Mouse (Mus musculus): Measurements from ENCODE around the gene Pam16. TPM values are rescaled to one million over a fixed set of nuclear protein-coding genes. Genes with fewer than 3 reads are reported as not detected.

The Pam16 gene
- 10 to 100 TPM; 69.5 to 80.1 TPM for total RNA-seq (2021)
- long read RNA-seq, experiment 1, transcript Pam16-201 (5 exons, 596 nt), result major isoform, 14 of 18 reads
- long read RNA-seq, experiment 1, partial matches to known transcripts, result 0 of 18 reads
- long read RNA-seq, experiment 1, other reads (novel, unspliced or antisense), result 3 of 18 reads
- long read RNA-seq, experiment 2, transcript Pam16-201 (5 exons, 596 nt), result major isoform, 93 of 103 reads
- long read RNA-seq, experiment 2, partial matches to known transcripts, result 0 of 103 reads
- long read RNA-seq, experiment 2, other reads (novel, unspliced or antisense), result 8 of 103 reads

GRCm38 (mm10) chr16:4624481-4625110 lies at the start of gene Pam16:
Gene Pam16, minus strand, starts transcription at chr16:4624988.
- peak; percentile 91 to 92 for DNase-seq (ENCODE audit: low spot score in 2 of 2)

DNA sequence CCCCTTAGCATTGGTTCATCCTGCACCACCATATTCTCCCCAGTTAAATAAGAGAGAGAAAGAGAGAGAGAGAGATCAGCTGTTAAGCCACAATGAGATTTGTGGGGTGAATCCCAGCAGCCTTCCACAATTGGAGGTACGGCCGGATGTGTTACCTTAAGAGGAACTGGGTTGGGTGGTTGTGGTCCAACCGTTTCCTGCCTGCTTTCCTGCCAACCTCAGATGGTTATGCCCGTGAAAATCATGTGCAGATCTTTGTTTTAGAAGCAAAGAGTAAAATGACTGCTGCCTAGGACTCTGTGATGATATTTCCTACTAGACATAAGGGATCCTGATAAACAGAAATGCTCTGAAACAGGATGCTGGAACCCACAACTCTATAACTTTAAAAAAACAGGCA lies 49.3 kb upstream of the Pam16 start:
- no peak for DNase-seq (ENCODE audit: low spot score in 2 of 2)

DNA sequence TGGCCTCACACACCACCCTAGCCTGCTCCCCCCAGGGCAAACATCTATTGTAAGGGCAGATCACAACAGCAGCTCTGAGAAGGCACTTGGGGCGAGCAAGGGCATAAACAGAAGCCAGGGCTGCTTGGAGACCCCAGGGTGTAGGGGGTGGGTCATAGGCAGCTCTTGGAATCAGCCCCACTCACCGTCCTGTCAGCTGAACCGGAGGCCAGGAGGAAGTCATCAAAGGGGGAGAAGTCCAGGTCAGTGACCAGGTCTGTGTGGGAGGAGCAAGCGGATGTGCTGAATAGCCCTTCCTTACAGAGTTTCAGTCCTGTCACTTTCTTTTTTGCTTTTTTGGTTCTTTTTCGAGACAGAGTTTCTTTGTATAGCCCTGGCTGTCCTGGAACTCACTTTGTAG lies 45.5 kb upstream of the Pam16 start:
- no peak for DNase-seq (ENCODE audit: low spot score in 2 of 2)

- peak; percentile 85 to 93 for DNase-seq (ENCODE audit: low spot score in 2 of 2)
These were observed 42.5 kb upstream of the Pam16 start for GRCm38 (mm10) chr16:4667190-4667808.

DNA sequence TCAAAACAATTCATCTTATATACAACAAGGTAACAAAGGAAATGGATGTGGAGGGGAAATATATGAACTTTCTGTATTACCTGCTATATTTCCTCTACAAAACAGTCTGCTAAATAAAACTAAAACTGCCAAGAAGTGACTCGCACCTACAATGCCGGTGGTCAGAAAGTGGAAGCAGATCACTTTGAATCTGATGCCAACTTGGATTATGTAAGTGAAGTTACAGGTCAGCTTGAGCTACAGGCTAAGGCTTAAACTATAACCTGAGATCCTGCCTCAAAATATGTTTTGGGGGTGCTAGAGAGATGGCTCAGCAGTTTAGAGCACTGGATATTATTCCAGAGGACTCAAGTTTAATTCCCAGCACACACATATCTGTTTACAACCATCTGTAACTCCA lies 40.9 kb upstream of the Pam16 start:
- DNase-seq (ENCODE audit: low spot score in 2 of 2), result no peak

DNA sequence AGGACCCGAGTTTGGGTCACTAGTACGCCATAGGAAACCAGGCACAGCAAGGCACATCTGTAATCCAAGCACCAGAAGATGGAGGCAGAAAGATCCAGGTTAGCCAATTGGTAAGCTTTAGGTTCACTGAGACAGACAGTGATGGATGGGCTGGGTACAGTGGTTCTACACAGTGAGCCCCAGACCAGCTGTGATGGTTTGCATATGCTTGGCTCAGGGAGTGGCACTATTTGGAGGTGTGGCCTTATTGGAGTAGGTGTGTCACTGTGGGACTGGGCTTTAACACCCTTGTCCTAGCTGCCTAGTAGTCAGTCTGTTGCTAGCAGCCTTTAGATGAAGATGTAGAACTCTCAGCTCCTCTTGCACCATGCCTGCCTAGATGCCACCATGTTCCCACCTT lies 39.0 kb upstream of the Pam16 start:
- no peak for DNase-seq (ENCODE audit: low spot score in 2 of 2)

DNA sequence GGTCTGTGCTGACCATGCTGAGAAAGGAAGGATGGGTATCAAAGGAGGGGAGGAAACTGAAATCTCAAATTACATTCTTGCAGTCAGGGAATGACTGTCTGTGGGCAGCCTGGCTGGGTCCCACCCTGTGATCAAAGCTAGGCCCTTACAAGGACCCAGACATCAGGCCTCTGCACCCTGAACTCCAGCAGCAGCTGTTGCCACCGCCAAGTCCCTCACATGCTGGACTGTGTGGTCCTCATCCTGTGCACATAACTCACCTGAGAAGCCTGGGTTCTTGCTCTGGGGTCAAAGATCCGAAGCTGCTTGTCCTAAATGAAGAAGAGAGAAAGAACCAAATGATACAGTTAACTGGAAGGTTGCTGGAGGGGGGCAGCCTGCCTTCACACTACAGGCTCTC lies 36.8 kb upstream of the Pam16 start:
- no peak for DNase-seq (ENCODE audit: low spot score in 2 of 2)

DNA sequence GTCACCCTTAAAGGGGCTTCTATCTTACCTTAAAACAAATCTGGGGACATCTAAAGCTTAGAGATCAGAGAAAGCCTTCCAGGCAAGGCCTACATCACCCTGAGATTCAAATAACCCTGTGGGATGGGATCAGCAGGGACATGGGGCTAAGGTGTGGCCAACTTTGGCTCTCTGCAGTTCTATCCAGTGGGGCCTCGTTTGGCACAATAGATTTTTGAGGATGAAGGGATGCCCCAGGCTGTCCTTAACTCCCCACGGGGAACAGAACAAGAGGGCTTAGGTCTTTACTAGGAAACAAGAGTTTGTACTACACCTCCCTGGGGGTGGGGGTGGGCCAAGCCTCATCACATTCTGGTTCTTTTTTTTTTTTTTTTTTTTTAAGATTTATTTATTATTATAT lies 34.5 kb upstream of the Pam16 start:
- DNase-seq (ENCODE audit: low spot score in 2 of 2), result no peak

DNA sequence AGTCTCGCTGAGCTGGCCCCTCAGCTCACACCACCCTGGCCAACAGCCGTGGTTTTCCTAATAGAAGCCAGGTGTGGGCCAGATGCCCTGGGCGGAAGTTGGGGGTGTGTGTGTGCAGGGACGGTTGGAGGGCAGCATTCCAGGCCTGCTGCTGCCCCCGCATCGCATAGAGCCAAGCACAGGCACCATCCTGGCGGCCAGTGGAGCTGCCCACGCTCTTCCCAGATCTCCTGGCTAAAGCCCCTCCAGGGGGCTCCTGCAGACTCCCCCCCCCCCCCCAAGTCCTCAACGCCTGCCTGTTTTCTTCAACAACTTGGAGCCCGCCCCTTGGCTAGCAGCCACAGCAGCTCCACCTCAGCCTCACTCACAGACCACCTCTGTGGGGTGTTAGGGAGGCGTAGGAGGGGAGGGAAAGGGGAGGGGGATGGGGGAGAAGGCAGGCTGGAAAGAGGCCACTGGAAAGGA lies 34.0 kb upstream of the Pam16 start:
- no peak for DNase-seq (ENCODE audit: low spot score in 2 of 2)

- DNase-seq (ENCODE audit: low spot score in 2 of 2), result no peak
These were observed 31.8 kb upstream of the Pam16 start for GRCm38 (mm10) chr16:4656571-4657081.

GRCm38 (mm10) chr16:4655764-4656570 lies 31.2 kb upstream of the Pam16 start:
- no peak for DNase-seq (ENCODE audit: low spot score in 2 of 2)

DNA sequence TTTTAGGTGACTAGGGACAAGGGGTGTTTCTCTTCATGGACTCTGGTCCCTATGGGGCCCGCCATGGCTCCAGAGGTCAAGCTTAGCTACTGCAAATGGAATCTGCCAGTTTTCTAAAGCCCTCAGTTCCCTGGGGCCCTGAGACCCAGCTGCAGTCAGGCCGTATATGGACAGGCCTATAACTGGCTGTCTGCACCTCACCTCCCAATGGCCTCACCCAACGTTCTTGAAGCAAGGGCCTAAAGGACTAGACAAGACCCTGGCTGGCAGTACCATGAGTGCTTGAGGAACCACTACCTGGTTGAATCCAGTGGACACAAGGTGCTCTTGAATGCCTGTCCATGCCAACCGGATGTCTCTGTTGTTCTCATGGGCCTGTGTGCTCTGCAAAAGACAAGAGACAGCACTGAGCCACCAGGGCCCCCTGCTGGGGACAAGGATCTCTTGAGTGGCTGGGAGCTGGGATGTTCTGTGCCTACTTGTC lies 30.5 kb upstream of the Pam16 start:
- no peak for DNase-seq (ENCODE audit: low spot score in 2 of 2)

GRCm38 (mm10) chr16:4654706-4655105 lies 29.9 kb upstream of the Pam16 start:
- no peak for DNase-seq (ENCODE audit: low spot score in 2 of 2)

DNA sequence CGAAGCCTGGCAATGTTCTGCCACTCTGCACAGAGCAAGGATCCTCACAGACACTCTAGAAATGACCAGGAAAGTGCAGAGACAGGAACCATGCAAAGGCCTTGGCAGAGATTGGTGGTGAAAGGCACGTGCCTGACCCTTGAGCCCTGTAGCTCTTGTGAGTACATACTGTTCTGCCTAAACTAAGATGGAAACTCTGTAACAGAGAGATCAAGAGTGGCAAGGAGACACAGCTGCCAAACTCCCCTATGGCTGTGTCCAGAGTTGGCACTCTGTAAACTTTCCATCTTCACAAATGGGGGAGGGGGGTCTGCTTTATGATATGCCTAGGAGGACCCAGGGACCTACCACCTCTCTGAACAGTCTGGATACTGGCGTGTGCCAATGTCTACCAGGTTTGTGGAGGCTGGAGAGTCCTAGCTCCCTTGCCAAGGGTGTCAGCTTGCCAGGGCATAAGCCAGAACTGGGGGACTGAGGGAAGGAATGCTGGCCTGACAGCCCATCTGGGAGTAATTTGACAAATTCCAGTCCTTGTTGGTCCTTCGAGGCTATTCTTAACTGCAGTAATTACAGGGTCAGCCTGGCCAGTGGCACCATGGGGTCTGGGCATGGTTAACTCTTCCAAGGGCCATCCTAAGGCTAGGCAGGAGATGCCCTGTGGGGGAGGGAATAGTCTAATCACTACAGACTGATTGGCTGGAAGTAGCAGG lies 28.1 kb upstream of the Pam16 start:
- no peak for DNase-seq (ENCODE audit: low spot score in 2 of 2)

DNA sequence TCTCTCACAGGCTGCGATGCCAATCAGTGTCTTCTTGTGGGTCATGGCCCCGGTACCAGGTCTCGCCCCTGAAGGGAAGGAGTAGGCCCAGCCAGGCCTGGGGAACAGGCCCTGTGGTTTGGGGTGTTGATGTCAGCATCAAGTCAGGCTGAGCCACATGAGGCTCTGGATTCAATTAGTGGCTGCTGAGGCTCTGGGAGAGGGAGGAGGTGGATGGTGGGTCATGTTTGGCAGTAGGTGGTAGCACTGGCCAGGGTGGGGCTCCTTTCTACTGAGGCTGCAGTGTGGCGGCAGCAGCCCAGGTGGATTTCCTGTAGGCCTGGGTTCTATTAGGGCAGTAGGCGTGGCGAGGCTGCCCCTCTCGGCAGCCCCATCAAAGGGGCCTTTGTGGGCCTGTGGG lies 26.8 kb upstream of the Pam16 start:
- DNase-seq (ENCODE audit: low spot score in 2 of 2), result no peak

DNA sequence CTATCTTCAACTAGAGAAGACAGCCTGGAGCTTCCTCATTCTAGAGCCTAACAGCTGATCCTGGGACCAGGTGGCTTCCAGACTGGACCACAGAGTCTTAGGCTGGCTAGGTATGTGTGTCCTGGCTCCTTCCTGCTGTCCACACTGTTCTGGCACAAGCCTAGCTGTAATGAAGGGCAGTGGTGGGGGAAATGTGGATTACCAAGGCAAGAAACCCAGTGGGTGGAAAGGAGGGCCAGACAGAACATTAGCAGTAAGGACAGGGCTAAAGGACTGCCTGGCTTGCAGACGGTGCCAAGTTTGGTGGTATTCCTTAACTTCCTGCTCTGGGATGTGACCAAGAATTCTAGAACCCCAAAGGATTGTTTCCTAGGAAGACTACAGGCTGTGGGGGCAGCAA lies 26.3 kb upstream of the Pam16 start:
- DNase-seq (ENCODE audit: low spot score in 2 of 2), result no peak

DNA sequence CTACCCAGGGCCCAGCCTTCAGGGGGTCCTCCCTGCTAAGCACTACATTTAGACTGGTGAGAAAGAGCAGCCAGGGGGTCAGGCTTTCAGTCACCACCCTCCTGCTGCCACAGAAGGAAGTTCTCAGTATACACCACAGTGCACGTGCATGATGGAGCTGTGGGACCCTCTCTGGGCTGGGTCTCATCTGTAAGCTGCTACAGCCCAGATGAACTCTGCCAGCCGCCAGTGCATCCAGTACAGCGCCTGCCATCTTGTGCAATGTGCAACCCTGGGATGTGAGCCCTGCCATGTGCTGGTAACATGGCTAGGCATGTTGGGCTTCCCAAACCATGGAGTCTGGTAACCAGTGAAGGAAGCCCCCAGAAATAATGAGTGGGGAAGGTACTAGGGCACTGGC lies 25.4 kb upstream of the Pam16 start:
- no peak for DNase-seq (ENCODE audit: low spot score in 2 of 2)

DNA sequence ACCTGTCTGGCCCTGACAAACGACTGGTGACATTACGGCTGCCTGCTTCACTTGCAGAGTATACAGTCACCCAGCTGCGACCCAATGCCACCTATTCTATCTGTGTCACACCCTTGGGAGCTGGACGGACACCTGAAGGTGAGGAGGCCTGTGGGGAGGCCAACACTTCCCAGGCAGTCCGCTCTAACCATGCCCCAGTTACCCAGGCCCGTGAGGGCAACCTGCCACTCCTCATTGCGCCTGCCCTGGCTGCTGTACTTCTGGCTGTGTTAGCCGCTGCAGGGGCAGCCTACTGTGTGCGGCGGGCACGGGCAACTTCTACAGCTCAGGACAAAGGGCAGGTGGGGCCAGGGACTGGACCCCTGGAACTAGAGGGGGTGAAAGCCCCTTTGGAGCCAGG lies 24.9 kb upstream of the Pam16 start:
- no peak for DNase-seq (ENCODE audit: low spot score in 2 of 2)

DNA sequence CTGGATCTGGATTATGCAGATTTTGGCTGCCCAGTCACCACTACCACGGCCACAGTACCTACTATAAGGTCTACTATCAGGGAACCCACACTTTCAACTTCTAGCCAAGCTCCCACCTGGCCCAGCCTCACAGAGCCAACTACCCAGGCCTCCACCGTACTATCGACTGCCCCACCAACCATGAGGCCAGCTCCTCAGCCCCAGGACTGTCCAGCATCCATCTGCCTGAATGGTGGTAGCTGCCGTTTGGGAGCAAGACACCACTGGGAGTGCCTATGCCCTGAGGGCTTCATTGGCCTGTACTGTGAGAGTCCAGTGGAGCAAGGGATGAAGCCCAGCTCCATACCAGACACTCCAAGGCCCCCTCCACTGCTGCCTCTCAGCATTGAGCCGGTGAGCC lies 24.4 kb upstream of the Pam16 start:
- DNase-seq (ENCODE audit: low spot score in 2 of 2), result no peak

DNA sequence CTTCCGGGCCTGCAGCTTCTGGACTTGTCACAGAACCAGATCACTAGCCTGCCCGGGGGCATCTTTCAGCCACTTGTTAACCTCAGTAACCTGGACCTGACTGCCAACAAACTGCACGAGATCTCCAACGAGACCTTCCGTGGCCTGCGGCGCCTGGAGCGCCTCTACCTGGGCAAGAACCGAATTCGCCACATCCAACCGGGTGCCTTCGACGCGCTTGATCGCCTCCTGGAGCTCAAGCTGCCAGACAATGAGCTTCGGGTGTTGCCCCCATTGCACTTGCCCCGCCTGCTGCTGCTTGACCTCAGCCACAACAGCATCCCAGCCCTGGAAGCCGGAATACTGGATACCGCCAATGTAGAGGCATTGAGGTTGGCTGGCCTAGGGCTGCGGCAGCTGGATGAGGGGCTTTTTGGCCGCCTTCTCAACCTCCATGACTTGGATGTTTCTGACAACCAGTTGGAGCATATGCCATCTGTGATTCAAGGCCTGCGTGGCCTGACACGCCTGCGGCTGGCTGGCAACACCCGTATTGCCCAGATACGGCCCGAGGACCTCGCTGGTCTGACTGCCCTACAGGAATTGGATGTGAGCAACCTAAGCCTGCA lies 23.7 kb upstream of the Pam16 start:
- DNase-seq (ENCODE audit: low spot score in 2 of 2), result no peak

All from layer of hippocampus, postnatal 14 days (tissue).